Mouse (Mus musculus): ENCODE measurements at regions not wholly inside any gene's neighbourhood (a gene's known extent, or its start where the extent isn't known, plus 50 kb on each side); places are given as distances from the start of the nearest gene placed in this dataset.

GRCm38 (mm10) chr6:96061979-96062378, 51.0 kb upstream of the Fam19a1 start:
- Histone ChIP-seq H3K4me3 (ENCODE audit: low read depth, low read length) (no peak overlapping the region), H3K4me2 (ENCODE audit: low read depth, severe bottlenecking) (no peak overlapping the region), H3K27me3 (ENCODE audit: control insufficient read depth, insufficient read depth, low read length) (no peaks in the 10 kb centered on the region), H3K4me1 (ENCODE audit: control insufficient read depth, insufficient read depth, low read length) (no peaks in the 10 kb centered on the region), H3K27ac (replicated peaks; ENCODE audit: low read depth, low read length) (no peak overlapping the region), H3K9ac (ENCODE audit: low read length) (no peak overlapping the region), H3K9me3 (ENCODE audit: control insufficient read depth, low read length) (no peaks in the 10 kb centered on the region), H3K36me3 (ENCODE audit: control insufficient read depth, insufficient read depth, low read length) (no peaks in the 10 kb centered on the region)
- ATAC-seq (ENCODE audit: insufficient number of reproducible peaks, low FRiP score, low TSS enrichment, low read depth) (no peak), DNase-seq (ENCODE audit: low spot score) (no peak)
- 92% methylated on average over 1 of the region's 1 CpGs for WGBS

Data from limb, embryonic 11.5 days (tissue).